13 mouse cellular contexts compared by ENCODE assay signal in the genomic region with DNA sequence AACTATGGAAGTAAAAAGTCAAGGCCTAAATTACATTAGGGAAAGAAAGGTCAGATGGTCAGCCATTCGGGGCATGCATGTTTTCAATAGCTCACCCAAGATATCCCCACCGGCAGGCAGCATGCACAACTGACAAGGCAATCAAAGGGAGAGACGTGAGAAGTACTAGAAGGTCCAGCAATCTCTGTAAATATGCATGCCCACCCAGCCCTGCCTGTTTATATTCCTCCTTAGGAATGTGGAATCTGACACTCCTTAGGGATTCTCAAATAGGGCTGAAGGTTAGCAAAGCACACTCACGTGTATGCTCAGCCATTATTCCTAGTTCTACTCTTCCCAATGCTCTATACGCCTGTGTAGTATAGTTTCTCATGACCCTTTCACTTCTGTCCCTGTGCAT. TPM values are rescaled to one million over a fixed set of nuclear protein-coding genes. Genes with fewer than 3 reads are reported as not detected.
A peak's percentile ranks its signal among the peaks of the same experiment; 100 is the strongest.
DNase-seq lines count a peak whose midpoint lies in the region; ATAC-seq and TF ChIP-seq lines count a peak whose summit lies in the region.
"Had no signal": no experiment of that assay in that cellular context is flagged by ENCODE, and none has a peak within 500 bp of the region (broad histone marks: within the 10 kb centered on the region; RNA-seq: fewer than 3 reads in every experiment).

No protein-coding gene starts in this region.

- H3K4me3 ChIP-seq in hindbrain, embryonic 10.5 days = no peak overlapping the region
- no peak overlapping the region for H3K4me3 ChIP-seq in hindbrain, embryonic 16.5 days (ENCODE audit: low read length)
- H3K4me3 ChIP-seq in lung, postnatal 0 days (ENCODE audit: low read depth, low read length) = no peak overlapping the region
- H3K4me3 ChIP-seq in embryonic facial prominence, embryonic 11.5 days (ENCODE audit: low read depth, low read length) = no peak overlapping the region
- H3K4me3 ChIP-seq: erythroblast, embryonic 14.5 days; limb, embryonic 15.5 days had no signal

- TF ChIP-seq EP300 in lung, postnatal 0 days (IDR thresholded peaks at IDR 0.05) = no peak

- no peaks in the 10 kb centered on the region for H3K36me3 ChIP-seq in hindbrain, embryonic 10.5 days
- no peaks in the 10 kb centered on the region; the same call in 1 of the 2 replicates for H3K36me3 ChIP-seq in hindbrain, embryonic 16.5 days (ENCODE audit: control insufficient read depth, insufficient read depth, low read length)
- no peaks in the 10 kb centered on the region for H3K36me3 ChIP-seq in lung, postnatal 0 days (ENCODE audit: insufficient read depth, low read length)
- no peaks in the 10 kb centered on the region for H3K36me3 ChIP-seq in embryonic facial prominence, embryonic 11.5 days (replicated peaks; ENCODE audit: control insufficient read depth, insufficient read depth, low read depth, low read length)
- H3K36me3 ChIP-seq: limb, embryonic 15.5 days had no signal

- no peak overlapping the region for H3K9ac ChIP-seq in hindbrain, embryonic 16.5 days (ENCODE audit: low read depth, low read length)
- no peak overlapping the region for H3K9ac ChIP-seq in lung, postnatal 0 days (replicated peaks; ENCODE audit: low read depth)
- no peak overlapping the region for H3K9ac ChIP-seq in embryonic facial prominence, embryonic 11.5 days (replicated peaks; ENCODE audit: low read length)
- H3K9ac ChIP-seq: limb, embryonic 15.5 days had no signal

- TF ChIP-seq CTCF in lung, postnatal 0 days (IDR thresholded peaks at IDR 0.05) = no peak

- no peaks in the 10 kb centered on the region for H3K9me3 ChIP-seq in hindbrain, embryonic 10.5 days
- H3K9me3 ChIP-seq in hindbrain, embryonic 16.5 days (ENCODE audit: control insufficient read depth, low read length) = no peaks in the 10 kb centered on the region
- H3K9me3 ChIP-seq in lung, postnatal 0 days (ENCODE audit: low read length) = no peaks in the 10 kb centered on the region
- H3K9me3 ChIP-seq in embryonic facial prominence, embryonic 11.5 days (replicated peaks; ENCODE audit: control insufficient read depth, low read length) = no peaks in the 10 kb centered on the region
- H3K9me3 ChIP-seq: limb, embryonic 15.5 days had no signal

- no peaks in the 10 kb centered on the region for H3K27me3 ChIP-seq in hindbrain, embryonic 10.5 days (ENCODE audit: insufficient read depth, poor library complexity, severe bottlenecking)
- H3K27me3 ChIP-seq in hindbrain, embryonic 16.5 days (replicated peaks; ENCODE audit: control insufficient read depth, insufficient read depth, low read length) = no peaks in the 10 kb centered on the region
- no peaks in the 10 kb centered on the region for H3K27me3 ChIP-seq in lung, postnatal 0 days (replicated peaks; ENCODE audit: insufficient read depth, low read length)
- no peaks in the 10 kb centered on the region for H3K27me3 ChIP-seq in embryonic facial prominence, embryonic 11.5 days (ENCODE audit: control insufficient read depth, insufficient read depth, low read length)
- H3K27me3 ChIP-seq: limb, embryonic 15.5 days had no signal

- no peak overlapping the region for H3K4me2 ChIP-seq in hindbrain, embryonic 16.5 days (ENCODE audit: low read length)
- H3K4me2 ChIP-seq in lung, postnatal 0 days (replicated peaks; ENCODE audit: low read depth, low read length) = no peak overlapping the region
- H3K4me2 ChIP-seq in embryonic facial prominence, embryonic 11.5 days (ENCODE audit: low read depth, low read length) = no peak overlapping the region
- H3K4me2 ChIP-seq: limb, embryonic 15.5 days had no signal

- WGBS in hindbrain, embryonic 10.5 days = 45% methylated on average over 5 of the region's 5 CpGs
- WGBS in hindbrain, embryonic 16.5 days = 63% methylated on average over 5 of the region's 5 CpGs
- 36% methylated on average over 5 of the region's 5 CpGs for WGBS in lung, postnatal 0 days
- 32% methylated on average over 5 of the region's 5 CpGs for WGBS in embryonic facial prominence, embryonic 11.5 days

- DNase-seq in hindbrain, embryonic 10.5 days (ENCODE audit: low spot score) = peak; percentile 27
- DNase-seq in lung, postnatal 0 days (ENCODE audit: low spot score) = peak; percentile 12
- DNase-seq in lung, postnatal 10 days = no peak
- DNase-seq in embryonic facial prominence, embryonic 11.5 days (ENCODE audit: low spot score) = peak; percentile 47
- no peak for DNase-seq in layer of hippocampus, postnatal 25 days (ENCODE audit: extremely low spot score in 1 of 2, low spot score in 1 of 2)
- DNase-seq in T-cell, adult 2 months (ENCODE audit: low spot score) = no peak
- DNase-seq: cerebellum, adult 9-11 months; heart, postnatal 36 days; kidney, postnatal 14 days had no signal

- ATAC-seq in hindbrain, embryonic 16.5 days = no peak
- no peak for ATAC-seq in lung, postnatal 0 days
- ATAC-seq in embryonic facial prominence, embryonic 11.5 days (replicated peaks; ENCODE audit: insufficient number of reproducible peaks, low FRiP score, low TSS enrichment, low read depth) = peak; percentile 58; the same call in 1 of the 2 replicates
- ATAC-seq: forebrain, embryonic 16.5 days had no signal

- 0 out of 2 replicates have a peak, but pooled peaks cover 4% of the 10 kb centered on the region for H3K4me1 ChIP-seq in hindbrain, embryonic 10.5 days (replicated peaks)
- no peaks in the 10 kb centered on the region for H3K4me1 ChIP-seq in hindbrain, embryonic 16.5 days (ENCODE audit: control insufficient read depth, insufficient read depth, low read depth, low read length)
- H3K4me1 ChIP-seq in lung, postnatal 0 days (ENCODE audit: insufficient read depth, low read depth, low read length) = peaks cover 5% of the 10 kb centered on the region; the same call in 1 of the 2 replicates
- no peaks in the 10 kb centered on the region for H3K4me1 ChIP-seq in embryonic facial prominence, embryonic 11.5 days (ENCODE audit: control insufficient read depth, insufficient read depth, low read length)

- H3K27ac ChIP-seq in hindbrain, embryonic 10.5 days = no peak overlapping the region
- H3K27ac ChIP-seq in hindbrain, embryonic 16.5 days (ENCODE audit: low read depth, low read length) = no peak overlapping the region
- no peak overlapping the region for H3K27ac ChIP-seq in lung, postnatal 0 days (ENCODE audit: low read length)
- no peak overlapping the region for H3K27ac ChIP-seq in embryonic facial prominence, embryonic 11.5 days (replicated peaks; ENCODE audit: low read depth, low read length)
- H3K27ac ChIP-seq: limb, embryonic 15.5 days had no signal

RNA-seq across cellular contexts. Expression of gene Phldb2, which starts 9.7 kb away (rescaled TPM):
- polyA plus RNA-seq in hindbrain, embryonic 10.5 days (2016; fragmentation: Nextera tagmentation; extraction: Ambion mirVana) = 25.7 and 33.2 TPM in 2 replicates
- polyA plus RNA-seq in hindbrain, embryonic 16.5 days (2015; fragmentation: Nextera tagmentation; extraction: Ambion mirVana) = 6.8 and 7.9 TPM in 2 replicates
- polyA plus RNA-seq in lung, postnatal 0 days (2015; fragmentation: Nextera tagmentation; extraction: Ambion mirVana) = 54.2 and 66.7 TPM in 2 replicates
- 48.9 and 54.6 TPM in 2 replicates for polyA plus RNA-seq in embryonic facial prominence, embryonic 11.5 days (2014; fragmentation: Nextera tagmentation; extraction: Ambion mirVana)
- total RNA-seq in layer of hippocampus, postnatal 25 days (2021) = 1 to 10 TPM; 4.7 to 7.0 TPM

RNA-seq across cellular contexts. Expression of gene Plcxd2, which starts 46.9 kb away (rescaled TPM):
- polyA plus RNA-seq in hindbrain, embryonic 10.5 days (2016; fragmentation: Nextera tagmentation; extraction: Ambion mirVana) = 3.0 and 3.3 TPM in 2 replicates
- polyA plus RNA-seq in hindbrain, embryonic 16.5 days (2015; fragmentation: Nextera tagmentation; extraction: Ambion mirVana) = 16.1 and 16.6 TPM in 2 replicates
- 0.15 and 0.20 TPM in 2 replicates for polyA plus RNA-seq in lung, postnatal 0 days (2015; fragmentation: Nextera tagmentation; extraction: Ambion mirVana)
- 1.4 and 1.8 TPM in 2 replicates for polyA plus RNA-seq in embryonic facial prominence, embryonic 11.5 days (2014; fragmentation: Nextera tagmentation; extraction: Ambion mirVana)
- total RNA-seq in layer of hippocampus, postnatal 25 days (2021) = 10 to 100 TPM; 16.1 to 18.0 TPM

Comparison
In these comparisons a context has a peak if more than half of its experiments do, and no peak if none do; other contexts are left out.
1. DNase-seq: peak in hindbrain, embryonic 10.5 days (single experiment), lung, postnatal 0 days (single experiment) and embryonic facial prominence, embryonic 11.5 days (single experiment); none in lung, postnatal 10 days (single experiment), layer of hippocampus, postnatal 25 days (0 of 2) and T-cell, adult 2 months (single experiment).